Mouse (Mus musculus) spleen, adult 2 months (tissue): ENCODE data around the gene Hist1h3g. TPM values are rescaled to one million over a fixed set of nuclear protein-coding genes. Genes with fewer than 3 reads are reported as not detected.
"Not testable (repeated sequence)": the region's sequence is repeated elsewhere in the genome, so short reads cannot be mapped to it uniquely, and the experiment has no call there.

Source experiments
- DNase-seq, 2 experiments: peaks; one replicate each; pipeline versions ENCODE4 v3.0.0 to v3.0.0-alpha.2; 2012 to 2021; ENCODE audit warnings: low spot score in 2 of 2, low read depth in 1 of 2
- H3K27ac ChIP-seq: fragments of 200-500 bp; 2 replicates; pipeline ENCODE4 v1.5.1; 2012; ENCODE audit warnings: low read length, inconsistent platforms; ENCODE audit not compliant: insufficient read depth
- H3K27me3 ChIP-seq: fragments of 200-500 bp; 2 replicates; pipeline ENCODE4 v1.6.1; 2012; ENCODE audit warnings: mild to moderate bottlenecking, moderate library complexity, low read length, inconsistent platforms; ENCODE audit not compliant: control insufficient read depth, insufficient read depth
- H3K36me3 ChIP-seq: fragments of 200-500 bp; 2 replicates; pipeline ENCODE4 v1.6.1; 2012; ENCODE audit warnings: mild to moderate bottlenecking, low read length, inconsistent platforms; ENCODE audit not compliant: control insufficient read depth, insufficient read depth
- H3K4me1 ChIP-seq: fragments of 200-500 bp; 2 replicates; pipeline ENCODE4 v1.6.1; 2011; ENCODE audit warnings: inconsistent platforms; ENCODE audit not compliant: control insufficient read depth, insufficient read depth, insufficient read length
- H3K4me3 ChIP-seq: fragments of 200-500 bp; 2 replicates; pipeline ENCODE4 v1.5.1; 2011; ENCODE audit warnings: mild to moderate bottlenecking, inconsistent platforms; ENCODE audit not compliant: insufficient read depth, insufficient read length; ENCODE audit errors: extremely low read depth
- CTCF ChIP-seq: fragments of 200-500 bp; IDR thresholded peaks from 2 replicates; pipeline ENCODE4 v1.5.1; 2011; ENCODE audit warnings: mild to moderate bottlenecking, inconsistent platforms; ENCODE audit not compliant: insufficient read depth, insufficient read length, insufficient replicate concordance; ENCODE audit errors: extremely low read depth
- POLR2A ChIP-seq: fragments of 200-500 bp; IDR thresholded peaks from 2 replicates; pipeline ENCODE4 v1.6.1; 2011; ENCODE audit warnings: low read depth, low read length, inconsistent platforms
- WGBS: fragments of 180-500 bp; shearing (Covaris S2); methylation state at CpG from one replicate; pipeline ENCODE4 v1.1.7; 2018; 5-methylcytosine and 5-hydroxymethylcytosine counted together
- polyA plus RNA-seq: library from polyadenylated mRNA; depleted of rRNA; stranded (reverse); fragments of >200 nt; gene quantifications from 2 replicates; pipeline ENCODE4 v1.2.3, GENCODE M21; 2012

Gene Hist1h3g
- polyA plus RNA-seq, 1 experiment, result 34.4 TPM

DNA sequence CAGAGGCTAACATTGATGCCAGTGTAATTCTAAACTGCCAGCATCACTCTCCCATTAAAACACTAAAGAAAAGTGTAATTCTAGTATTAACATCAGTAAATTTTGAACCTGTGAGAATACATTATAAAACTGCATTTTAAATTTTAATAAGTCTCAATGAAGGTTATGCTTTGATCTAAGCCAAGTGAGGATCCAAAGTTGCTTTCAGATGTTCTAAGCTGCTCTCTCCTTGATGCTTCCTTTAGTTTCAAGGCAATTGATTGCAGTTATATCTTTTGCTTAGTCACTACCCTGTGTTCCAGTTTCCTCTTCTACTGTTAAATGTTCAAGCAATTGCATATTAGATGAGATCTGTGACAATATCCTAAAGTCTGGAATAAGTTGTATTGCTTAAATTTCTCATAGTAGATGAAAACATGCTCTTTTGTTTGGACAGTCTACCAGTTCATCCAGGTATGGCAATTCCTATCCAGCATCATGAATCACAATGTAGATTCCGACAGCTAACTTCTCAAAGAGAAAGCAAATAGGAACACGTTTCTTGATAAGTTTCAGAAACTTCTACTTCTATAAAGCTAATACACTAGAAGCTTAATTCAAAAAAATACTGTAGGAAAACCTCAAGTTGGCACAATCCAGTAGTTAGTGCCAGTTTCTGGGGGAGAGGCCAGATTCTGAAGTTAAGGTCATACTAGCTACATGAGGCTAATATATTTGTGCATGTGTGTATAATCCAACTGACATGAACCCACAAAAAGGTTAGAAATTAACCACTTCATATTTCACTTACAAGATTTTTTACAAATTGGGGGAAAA is 37.2 kb downstream of the Hist1h3g start:
- WGBS, result 32% methylated on average over 2 of the region's 2 CpGs
- H3K4me3 ChIP-seq, result peak overlapping the region; percentile 30; the same call in 1 of the 2 replicates
- peaks cover 2% of the 10 kb centered on the region; the same call in 1 of the 2 replicates for H3K4me1 ChIP-seq
- DNase-seq, result no peak
- H3K27me3 ChIP-seq, result no peaks in the 10 kb centered on the region
- H3K27ac ChIP-seq, result no peak overlapping the region
- no peaks in the 10 kb centered on the region for H3K36me3 ChIP-seq
- TF ChIP-seq CTCF, result no peak
- no peak for TF ChIP-seq POLR2A

DNA sequence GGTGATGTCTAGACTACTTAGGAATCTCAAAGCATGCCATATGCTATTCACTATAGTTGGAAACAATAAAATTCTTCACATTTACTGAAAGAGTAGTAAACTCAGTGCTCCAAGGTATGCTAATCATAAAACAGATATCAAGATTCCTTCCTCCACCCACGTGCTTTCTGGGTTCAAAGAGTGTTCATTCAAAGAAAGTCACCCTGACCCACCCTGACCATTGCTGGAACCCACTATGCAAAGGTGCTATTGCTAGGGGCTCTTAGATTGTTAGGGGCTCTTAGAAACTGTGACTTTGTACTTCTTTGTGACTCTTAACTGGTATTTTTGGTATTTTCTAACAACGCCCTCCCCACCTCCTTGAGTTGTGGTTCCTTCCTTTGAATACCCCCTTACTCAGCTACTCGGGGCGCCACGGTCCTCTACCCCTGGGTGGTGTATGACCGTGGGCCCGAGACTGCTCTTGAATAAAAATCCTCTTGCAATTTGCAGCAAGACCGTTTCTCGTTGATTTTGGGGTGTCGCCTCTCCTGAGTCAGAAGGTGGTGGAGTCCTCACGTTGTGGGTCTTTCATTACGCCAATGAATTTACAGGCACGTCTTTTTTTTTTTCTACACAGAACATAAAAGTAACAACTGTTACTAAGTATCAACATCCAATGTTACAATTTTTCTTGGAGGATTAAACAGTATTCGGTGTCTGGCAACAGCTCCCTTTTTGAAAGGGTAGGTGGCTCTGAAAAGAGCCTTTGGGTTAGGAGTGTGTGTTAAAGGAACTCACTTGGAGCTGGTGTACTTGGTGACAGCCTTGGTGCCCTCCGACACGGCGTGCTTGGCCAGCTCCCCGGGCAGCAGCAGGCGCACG is 38.0 kb downstream of the Hist1h3g start:
- not testable (repeated sequence) for DNase-seq, H3K4me1 ChIP-seq, H3K36me3 ChIP-seq, H3K27me3 ChIP-seq
- 6% methylated on average over 20 of the region's 20 CpGs for WGBS
- peak overlapping the region; percentile 33; the same call in 1 of the 2 replicates for H3K4me3 ChIP-seq
- H3K27ac ChIP-seq, result peak overlapping the region; percentile 95

DNA sequence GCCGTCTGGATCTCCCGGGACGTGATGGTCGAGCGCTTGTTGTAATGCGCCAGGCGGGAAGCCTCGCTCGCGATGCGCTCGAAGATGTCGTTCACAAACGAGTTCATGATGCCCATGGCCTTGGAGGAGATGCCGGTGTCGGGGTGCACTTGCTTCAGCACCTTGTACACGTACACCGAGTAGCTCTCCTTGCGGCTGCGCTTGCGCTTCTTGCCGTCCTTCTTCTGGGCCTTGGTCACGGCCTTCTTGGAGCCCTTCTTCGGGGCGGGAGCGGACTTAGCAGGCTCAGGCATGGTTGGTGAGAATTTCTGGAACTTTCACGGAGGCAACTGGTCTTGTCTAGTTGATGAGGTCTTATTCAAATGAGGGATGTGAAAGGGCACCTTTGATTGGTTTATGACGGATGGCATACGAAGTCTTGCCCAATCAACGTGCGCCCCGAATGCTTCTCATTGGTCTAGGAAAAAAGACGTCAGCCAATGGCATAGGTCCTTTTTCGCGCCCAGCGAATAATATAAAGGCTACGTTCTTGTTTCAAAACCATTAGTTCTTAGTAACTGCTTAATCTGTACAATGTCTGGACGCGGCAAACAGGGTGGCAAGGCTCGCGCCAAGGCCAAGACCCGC is 38.8 kb downstream of the Hist1h3g start, which contains the start of the genes Hist1h2bf and Hist1h2ad:
TSS of gene Hist1h2bf (minus strand) at position 299 of the 627 bp plus-strand sequence.
TSS of gene Hist1h2ad (plus strand) at position 484 of the 627 bp plus-strand sequence.
- not testable (repeated sequence) for H3K27me3 ChIP-seq, H3K36me3 ChIP-seq, H3K4me1 ChIP-seq
- peak within 1 kb of the TSS; percentile 95 for H3K27ac ChIP-seq
- under 1% methylated on average over 42 of the region's 42 CpGs for WGBS
- peak within 1 kb of the TSS; percentile 56 for H3K4me3 ChIP-seq
- peak; percentile 86 to 97 for DNase-seq

DNA sequence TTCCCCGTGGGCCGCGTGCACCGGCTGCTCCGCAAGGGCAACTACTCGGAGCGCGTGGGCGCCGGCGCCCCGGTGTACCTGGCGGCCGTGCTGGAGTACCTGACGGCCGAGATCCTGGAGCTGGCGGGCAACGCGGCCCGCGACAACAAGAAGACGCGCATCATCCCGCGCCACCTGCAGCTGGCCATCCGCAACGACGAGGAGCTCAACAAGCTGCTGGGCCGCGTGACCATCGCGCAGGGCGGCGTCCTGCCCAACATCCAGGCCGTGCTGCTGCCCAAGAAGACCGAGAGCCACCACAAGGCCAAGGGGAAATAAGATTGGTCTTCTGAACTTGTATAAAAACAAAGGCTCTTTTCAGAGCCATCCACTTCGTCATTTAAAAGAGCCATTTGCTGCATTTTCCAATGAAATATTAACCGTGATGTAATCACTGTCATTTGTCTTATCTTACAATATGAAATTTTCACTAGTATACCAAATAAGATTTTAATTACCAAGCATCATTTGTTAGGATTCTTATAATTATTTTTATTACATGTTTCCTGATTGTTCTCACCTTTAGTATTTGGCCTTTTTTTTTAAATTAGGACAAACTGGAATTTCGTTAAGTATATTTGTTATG is 39.4 kb downstream of the Hist1h3g start:
- WGBS, result under 1% methylated on average over 12 of the region's 39 CpGs

DNA sequence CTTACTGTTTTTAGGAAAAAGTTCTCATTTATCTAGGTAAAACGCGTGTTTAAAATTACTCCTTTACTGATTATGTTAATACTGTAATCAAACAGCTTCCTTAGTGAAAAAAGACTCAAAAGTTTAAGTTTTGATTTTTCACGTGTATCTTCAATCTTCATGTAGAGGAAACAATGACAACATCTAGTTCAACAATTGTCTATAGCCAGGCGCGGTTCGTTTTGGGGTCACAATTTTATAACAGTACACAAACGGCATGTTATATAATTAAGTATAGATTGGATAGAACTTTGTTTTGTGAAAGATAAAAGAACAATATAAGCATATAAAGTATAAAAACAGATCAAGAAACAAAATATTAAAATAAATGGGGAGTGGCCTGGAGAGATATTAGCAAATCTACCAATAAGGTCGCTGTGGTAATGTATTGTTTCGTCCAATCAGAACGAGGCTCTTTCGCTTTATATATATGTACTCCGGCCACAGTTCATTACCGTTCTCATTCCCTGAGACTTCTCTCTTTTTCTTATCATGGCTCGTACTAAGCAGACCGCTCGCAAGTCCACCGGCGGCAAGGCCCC is 40.1 kb downstream of the Hist1h3g start, which contains the start of gene Hist1h3d:
TSS of gene Hist1h3d (plus strand) at position 493 of the 581 bp plus-strand sequence.
- peak within 1 kb of the TSS; percentile 83 for H3K27ac ChIP-seq
- TF ChIP-seq CTCF (no peak), POLR2A (peak; percentile 27; the same call in 1 of the 2 replicates)
- H3K4me1 ChIP-seq, result peaks cover 2% of the 10 kb centered on the region; the same call in 1 of the 2 replicates
- H3K36me3 ChIP-seq, result no peaks in the 10 kb centered on the region
- no peaks in the 10 kb centered on the region for H3K27me3 ChIP-seq
- DNase-seq, result peak; percentile 41 to 79
- WGBS, result under 1% methylated on average over 18 of the region's 18 CpGs
- peak within 1 kb of the TSS; percentile 55 for H3K4me3 ChIP-seq

More for the DNA sequence above, 39.4 kb downstream of the Hist1h3g start:
- H3K27me3 ChIP-seq, H3K4me3 ChIP-seq, DNase-seq, H3K4me1 ChIP-seq, H3K36me3 ChIP-seq: not testable (repeated sequence)
- H3K27ac ChIP-seq, result peak overlapping the region; percentile 80

GRCm38 (mm10) chr13:23575864-23576313 is 40.7 kb downstream of the Hist1h3g start:
- H3K36me3 ChIP-seq, H3K4me1 ChIP-seq, H3K27me3 ChIP-seq, DNase-seq: not testable (repeated sequence)
- peak overlapping the region; percentile 55 for H3K4me3 ChIP-seq
- TF ChIP-seq POLR2A, result peak; percentile 10; the same call in 1 of the 2 replicates
- WGBS, result under 1% methylated on average over 18 of the region's 40 CpGs
- peak overlapping the region; percentile 83 for H3K27ac ChIP-seq
